Mouse (Mus musculus) lung, embryonic 16.5 days (tissue): Measurements from ENCODE around the gene Plekhg5. TPM values are rescaled to one million over a fixed set of nuclear protein-coding genes. Genes with fewer than 3 reads are reported as not detected.

Experiments
- ATAC-seq: fragments of 200-750 bp; cut with Nextera tagmentation; 2 replicates; pipeline ENCODE4 v1.8.0; 2017; ENCODE audit warnings: low read depth, mild to moderate bottlenecking, moderate library complexity
- H3K27ac ChIP-seq: fragments of 300-500 bp; sonication (generic); 2 replicates; pipeline ENCODE4 v1.5.1; 2014; ENCODE audit warnings: mild to moderate bottlenecking, control low read depth, low read length
- H3K27me3 ChIP-seq: fragments of 300-500 bp; sonication (generic); 2 replicates; pipeline ENCODE4 v1.6.1; 2014; ENCODE audit warnings: low read depth, low read length, mixed read lengths; ENCODE audit not compliant: control insufficient read depth, insufficient read depth
- H3K36me3 ChIP-seq: fragments of 300-500 bp; sonication (generic); 2 replicates; pipeline ENCODE4 v1.6.1; 2014; ENCODE audit warnings: low read length; ENCODE audit not compliant: control insufficient read depth, insufficient read depth
- H3K4me1 ChIP-seq: fragments of 300-500 bp; sonication (generic); replicated peaks from 2 replicates; pipeline ENCODE4 v1.6.1; 2014; ENCODE audit warnings: low read length, mixed read lengths; ENCODE audit not compliant: control insufficient read depth, insufficient read depth
- H3K4me2 ChIP-seq: fragments of 300-500 bp; sonication (generic); 2 replicates; pipeline ENCODE4 v1.6.1; 2014; ENCODE audit warnings: low read depth, low read length, control low read depth
- H3K4me3 ChIP-seq: fragments of 300-500 bp; sonication (generic); 2 replicates; pipeline ENCODE4 v1.5.1; 2014; ENCODE audit warnings: mild to moderate bottlenecking, low read length, control low read depth
- H3K9ac ChIP-seq: fragments of 300-500 bp; sonication (generic); 2 replicates; pipeline ENCODE4 v1.6.1; 2014; ENCODE audit warnings: low read length, control low read depth
- H3K9me3 ChIP-seq: fragments of 300-500 bp; sonication (generic); 2 replicates; pipeline ENCODE4 v1.6.1; 2016; ENCODE audit warnings: low read length; ENCODE audit not compliant: control insufficient read depth
- WGBS: fragments of 180-500 bp; shearing (Covaris S2); extraction: QIAGEN DNeasy Blood & Tissue Kit; methylation state at CpG from one replicate; pipeline ENCODE4 v1.1.7; 2014; 5-methylcytosine and 5-hydroxymethylcytosine counted together
- polyA plus RNA-seq: library from polyadenylated mRNA; unstranded; fragments of >200 nt; fragmentation: Nextera tagmentation; extraction: Ambion mirVana; gene quantifications from 2 replicates; pipeline ENCODE4 v1.2.1, GENCODE M21; 2015

The Plekhg5 gene
- polyA plus RNA-seq, 1 experiment from 2014 or later = 23.3 TPM

GRCm38 (mm10) chr4:152159285-152159678 lies 87.0 kb downstream of the Plekhg5 start:
- Histone ChIP-seq H3K4me2 (peak overlapping the region; percentile 38; the same call in 1 of the 2 replicates), H3K9me3 (no peaks in the 10 kb centered on the region), H3K4me1 (0 out of 2 replicates have a peak, but pooled peaks cover 2% of the 10 kb centered on the region), H3K27me3 (peaks cover 57% of the 10 kb centered on the region), H3K27ac (no peak overlapping the region), H3K9ac (no peak overlapping the region), H3K36me3 (no peaks in the 10 kb centered on the region), H3K4me3 (no peak overlapping the region; the same call in 1 of the 2 replicates)
- ATAC-seq = no peak
- WGBS = 2% methylated on average over 19 of the region's 19 CpGs

DNA sequence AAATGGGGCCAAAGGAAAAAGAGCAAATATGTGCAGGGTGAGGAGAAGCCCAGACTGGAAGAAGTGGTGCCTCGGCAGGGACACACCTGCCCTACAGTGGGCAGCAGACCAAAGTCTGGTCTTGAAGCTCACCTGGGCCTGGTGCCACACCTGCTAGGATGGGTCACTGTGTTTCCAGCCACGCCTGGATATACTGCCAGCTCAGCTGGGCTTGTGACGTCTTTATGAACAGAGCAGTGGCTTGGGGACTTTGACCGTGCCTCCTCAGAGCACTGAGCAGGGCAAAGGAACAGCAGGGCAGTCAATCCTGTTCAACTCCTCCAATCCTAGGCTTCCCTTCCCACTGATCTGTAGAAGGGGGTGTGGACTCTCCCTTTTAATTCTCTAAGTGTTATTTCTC lies 88.5 kb downstream of the Plekhg5 start:
- peaks cover 51% of the 10 kb centered on the region for H3K27me3 ChIP-seq
- 32% methylated on average over 4 of the region's 4 CpGs for WGBS
- no peak for ATAC-seq
- 0 out of 2 replicates have a peak, but pooled peaks cover 2% of the 10 kb centered on the region for H3K4me1 ChIP-seq
- H3K9ac ChIP-seq = no peak overlapping the region
- H3K36me3 ChIP-seq = no peaks in the 10 kb centered on the region
- H3K27ac ChIP-seq = no peak overlapping the region
- no peaks in the 10 kb centered on the region for H3K9me3 ChIP-seq
- no peak overlapping the region for H3K4me2 ChIP-seq
- no peak overlapping the region for H3K4me3 ChIP-seq

DNA sequence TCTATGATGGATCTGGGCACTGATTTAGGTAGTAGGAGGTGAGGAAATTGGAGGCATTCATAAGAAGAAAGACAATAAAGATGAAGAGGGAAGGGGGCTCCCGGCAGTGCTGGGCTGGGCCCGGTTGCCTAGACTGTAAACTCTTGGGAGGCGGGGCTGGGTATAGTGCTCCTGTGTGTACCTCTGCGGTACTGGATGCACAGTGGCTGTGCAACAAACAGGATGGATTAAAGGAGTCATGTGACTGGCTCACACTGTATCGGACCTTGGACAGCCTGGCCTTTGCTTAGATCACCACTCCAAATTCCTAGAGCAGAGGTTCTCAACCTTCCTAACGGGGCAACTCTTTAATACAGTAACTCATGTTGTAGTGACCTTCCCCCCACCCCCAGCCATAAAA lies 89.3 kb downstream of the Plekhg5 start:
- ATAC-seq = no peak
- 68% methylated on average over 6 of the region's 6 CpGs for WGBS
- no peaks in the 10 kb centered on the region for H3K9me3 ChIP-seq
- no peak overlapping the region for H3K4me3 ChIP-seq
- H3K4me2 ChIP-seq = no peak overlapping the region
- 0 out of 2 replicates have a peak, but pooled peaks cover 2% of the 10 kb centered on the region for H3K4me1 ChIP-seq
- no peak overlapping the region for H3K27ac ChIP-seq
- H3K9ac ChIP-seq = no peak overlapping the region
- no peaks in the 10 kb centered on the region for H3K36me3 ChIP-seq
- peaks cover 51% of the 10 kb centered on the region for H3K27me3 ChIP-seq

DNA sequence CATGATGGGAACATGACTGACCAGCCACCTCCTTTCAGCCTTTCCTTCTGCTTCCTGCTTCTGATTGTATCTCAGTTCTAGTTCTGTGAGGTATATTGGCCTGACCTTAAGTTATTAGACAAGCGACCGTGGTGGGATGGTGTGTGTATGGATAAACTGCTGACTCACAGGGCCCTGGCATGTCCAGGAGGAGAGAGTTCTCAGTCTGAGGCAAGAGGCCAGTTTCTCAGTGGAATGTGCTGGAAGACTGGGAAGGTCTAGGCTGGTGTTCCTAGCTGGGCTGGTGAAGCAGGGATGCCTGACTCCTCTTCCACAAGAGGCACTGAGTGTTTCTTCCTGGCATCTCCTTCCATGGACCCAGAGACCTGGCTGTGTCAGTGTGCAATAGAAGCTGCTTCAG lies 90.5 kb downstream of the Plekhg5 start:
- no peak overlapping the region for H3K27ac ChIP-seq
- no peak for ATAC-seq
- no peaks in the 10 kb centered on the region for H3K36me3 ChIP-seq
- no peaks in the 10 kb centered on the region for H3K9me3 ChIP-seq
- H3K9ac ChIP-seq = no peak overlapping the region
- H3K27me3 ChIP-seq = peaks cover 40% of the 10 kb centered on the region
- 0 out of 2 replicates have a peak, but pooled peaks cover 2% of the 10 kb centered on the region for H3K4me1 ChIP-seq
- H3K4me3 ChIP-seq = no peak overlapping the region
- no peak overlapping the region for H3K4me2 ChIP-seq
- 82% methylated on average over 2 of the region's 2 CpGs for WGBS

Other genes with a start within 250 kb of the Plekhg5 start
- 59.4 and 89.4 TPM in 2 replicates for gene Camta1, start 210.6 kb upstream of the Plekhg5 start, polyA plus RNA-seq
- gene Dnajc11, start 138.8 kb upstream of the Plekhg5 start, polyA plus RNA-seq = 56.4 and 57.1 TPM in 2 replicates
- 37.5 and 43.9 TPM in 2 replicates for gene Thap3, start 83.5 kb upstream of the Plekhg5 start, polyA plus RNA-seq
- gene Phf13, start 76.2 kb upstream of the Plekhg5 start, polyA plus RNA-seq = 25.1 and 26.8 TPM in 2 replicates
- 10.9 and 12.3 TPM in 2 replicates for gene Klhl21, start 63.7 kb upstream of the Plekhg5 start, polyA plus RNA-seq
- 17.5 and 20.6 TPM in 2 replicates for gene Zbtb48, start 44.8 kb upstream of the Plekhg5 start, polyA plus RNA-seq
- 0.59 and 0.74 TPM in 2 replicates for gene Tas1r1, start 33.9 kb upstream of the Plekhg5 start, polyA plus RNA-seq
- gene Nol9, start 33.2 kb upstream of the Plekhg5 start, polyA plus RNA-seq = 21.4 and 22.7 TPM in 2 replicates
- 1.6 and 2.4 TPM in 2 replicates for gene Tnfrsf25, start 43.4 kb downstream of the Plekhg5 start, polyA plus RNA-seq
- 6.6 and 10.1 TPM in 2 replicates for gene Espn, start 79.9 kb downstream of the Plekhg5 start, polyA plus RNA-seq
- 0.54 and 0.87 TPM in 2 replicates for gene Hes2, start 86.4 kb downstream of the Plekhg5 start, polyA plus RNA-seq
- 66.5 and 69.0 TPM in 2 replicates for gene Acot7, start 105.6 kb downstream of the Plekhg5 start, polyA plus RNA-seq
- 8.3 and 8.5 TPM in 2 replicates for gene Gpr153, start 201.7 kb downstream of the Plekhg5 start, polyA plus RNA-seq
- gene Hes3, start 219.2 kb downstream of the Plekhg5 start, polyA plus RNA-seq = not detected in 2 replicates
- gene Icmt, start 224.7 kb downstream of the Plekhg5 start, polyA plus RNA-seq = 21.7 and 24.0 TPM in 2 replicates
- 2.5 and 2.7 TPM in 2 replicates for gene Rnf207, start 246.5 kb downstream of the Plekhg5 start, polyA plus RNA-seq